Mouse (Mus musculus) retina, adult 2 months (tissue): Measurements from ENCODE around the gene Noxa1.

Source experiments
- DNase-seq: peaks from one replicate; pipeline ENCODE4 v3.0.0-alpha.2; 2012; ENCODE audit warnings: low read depth, low spot score

Noxa1 gene

GRCm38 (mm10) chr2:25095109-25095850 is at the start of gene Noxa1:
Noxa1 (minus strand) TSS chr2:25095149.
- DNase-seq = no peak

DNA sequence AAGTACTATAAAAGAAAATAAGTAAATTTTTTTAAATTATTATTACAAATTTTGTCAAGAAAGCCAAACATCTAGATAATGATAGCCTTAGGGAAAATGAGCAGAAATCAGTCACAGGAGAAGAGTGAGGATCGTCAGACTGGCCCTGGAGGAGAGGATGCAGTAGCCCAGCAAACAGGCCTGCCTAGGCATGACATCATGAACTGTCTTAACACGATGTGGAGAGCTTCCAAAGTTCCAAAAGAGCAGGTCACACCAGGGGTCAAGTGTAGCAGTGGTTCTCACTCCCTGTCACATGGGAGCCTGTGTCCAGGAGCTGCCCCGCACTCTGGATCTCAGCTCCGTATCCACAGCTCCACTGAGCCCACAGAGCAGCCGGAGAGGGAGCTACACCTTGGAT is 47.0 kb upstream of the Noxa1 start:
- DNase-seq = no peak

GRCm38 (mm10) chr2:25141185-25141584 is 46.2 kb upstream of the Noxa1 start:
- DNase-seq = no peak

- no peak for DNase-seq
Observed at GRCm38 (mm10) chr2:25137832-25138231, 42.9 kb upstream of the Noxa1 start.

GRCm38 (mm10) chr2:25131601-25132000 is 36.7 kb upstream of the Noxa1 start:
- DNase-seq = no peak

- DNase-seq = no peak
Observed at GRCm38 (mm10) chr2:25128072-25128471, 33.1 kb upstream of the Noxa1 start.

DNA sequence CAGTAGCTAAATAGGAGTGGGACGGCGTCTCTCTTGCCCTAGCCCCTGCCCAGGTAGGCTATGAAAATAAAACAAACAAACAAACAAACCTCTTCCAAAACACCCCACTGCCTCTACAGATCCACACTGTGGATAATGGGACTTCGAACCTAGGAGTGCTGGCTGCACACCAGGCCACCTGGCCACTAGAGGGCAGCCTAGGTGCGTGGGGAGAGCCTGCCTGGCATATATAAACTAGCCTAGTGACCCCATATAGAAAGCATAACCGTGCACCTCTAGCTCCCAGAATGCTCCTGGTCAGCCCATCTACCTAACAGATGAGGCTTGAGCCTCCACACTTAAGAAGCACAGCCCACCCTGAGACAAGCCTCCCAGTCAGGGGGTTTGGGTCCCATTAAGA is 32.3 kb upstream of the Noxa1 start:
- no peak for DNase-seq

- DNase-seq = no peak
Observed at GRCm38 (mm10) chr2:25126011-25127010, 31.4 kb upstream of the Noxa1 start.

- no peak for DNase-seq
Observed at GRCm38 (mm10) chr2:25125146-25125545, 30.2 kb upstream of the Noxa1 start.

DNA sequence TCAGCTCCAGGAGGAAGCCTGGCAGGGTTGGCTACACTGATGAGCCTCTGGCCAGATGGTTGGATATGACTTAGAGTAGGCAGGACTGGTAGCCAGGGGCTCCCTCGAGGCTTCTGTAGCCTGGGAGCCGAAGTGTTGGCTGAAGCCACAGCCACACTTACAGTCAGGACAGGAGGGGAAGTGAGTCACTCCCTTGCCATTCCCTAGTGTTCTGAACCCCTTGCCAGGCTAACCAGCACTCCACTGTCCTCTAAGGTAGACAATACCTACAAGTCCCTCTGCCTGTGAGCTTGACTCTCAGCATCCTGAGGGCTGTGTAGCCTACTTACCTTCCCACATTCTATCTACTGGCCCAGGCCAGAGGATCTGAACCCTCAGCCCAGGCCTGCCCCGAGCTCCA is 29.5 kb upstream of the Noxa1 start:
- DNase-seq = no peak

DNA sequence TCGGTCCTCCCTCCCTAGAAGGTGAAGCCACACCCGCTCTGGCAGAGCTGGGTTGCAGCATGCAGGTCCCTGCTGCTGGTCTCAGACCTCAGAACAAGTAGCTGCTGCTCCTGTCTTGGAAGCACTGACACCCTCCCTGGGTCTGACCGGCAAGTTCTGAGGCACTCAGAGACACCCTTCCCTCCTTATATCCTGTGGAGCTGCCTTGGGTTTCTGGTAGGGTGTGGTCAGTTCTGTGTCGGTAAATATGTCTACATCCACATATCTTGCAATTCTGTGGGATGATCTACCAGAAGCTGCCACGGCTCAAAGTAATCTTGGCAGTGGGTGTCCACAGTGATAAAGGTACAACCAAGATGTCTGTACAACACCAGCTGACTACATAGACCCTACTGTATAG is 28.6 kb upstream of the Noxa1 start:
- no peak for DNase-seq

DNA sequence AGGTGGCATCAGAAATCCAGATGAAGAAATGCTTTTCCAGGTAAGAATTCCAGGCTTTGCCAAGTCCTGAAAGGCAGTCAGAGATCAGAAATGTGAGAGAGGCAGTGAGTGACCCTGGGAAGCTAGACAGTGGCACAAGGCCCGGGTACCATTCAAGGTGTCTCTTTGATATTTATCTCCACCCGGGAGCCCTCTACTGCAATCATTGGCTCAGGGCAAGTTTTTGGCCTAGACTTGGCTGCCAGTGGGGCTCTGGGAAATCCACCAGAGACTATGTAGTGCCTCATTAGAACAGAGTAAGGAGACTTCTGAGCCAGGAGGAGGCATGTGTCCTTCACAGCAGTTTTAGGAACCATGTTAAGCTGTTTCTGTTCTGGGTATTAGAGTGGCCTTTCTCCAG is 27.7 kb upstream of the Noxa1 start:
- DNase-seq = no peak

DNA sequence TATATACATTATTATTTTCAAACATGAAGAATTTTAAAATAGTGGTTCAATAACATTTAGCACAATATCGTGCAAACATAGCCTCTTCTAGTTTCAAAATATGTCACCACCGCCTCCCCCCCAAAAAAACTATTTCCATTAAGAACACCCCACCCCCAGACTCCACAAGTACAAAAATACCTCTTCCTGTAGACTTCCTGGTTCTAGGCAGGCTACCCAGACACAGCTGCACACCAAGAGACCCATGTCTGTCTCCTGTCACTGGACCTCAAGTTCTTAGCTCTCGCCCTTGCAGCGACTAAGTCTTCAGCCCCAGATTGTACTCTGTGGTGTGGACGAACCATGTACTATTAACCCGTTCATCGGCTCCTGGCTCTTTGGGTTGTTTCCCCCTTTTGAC is 26.0 kb upstream of the Noxa1 start:
- DNase-seq = no peak

DNA sequence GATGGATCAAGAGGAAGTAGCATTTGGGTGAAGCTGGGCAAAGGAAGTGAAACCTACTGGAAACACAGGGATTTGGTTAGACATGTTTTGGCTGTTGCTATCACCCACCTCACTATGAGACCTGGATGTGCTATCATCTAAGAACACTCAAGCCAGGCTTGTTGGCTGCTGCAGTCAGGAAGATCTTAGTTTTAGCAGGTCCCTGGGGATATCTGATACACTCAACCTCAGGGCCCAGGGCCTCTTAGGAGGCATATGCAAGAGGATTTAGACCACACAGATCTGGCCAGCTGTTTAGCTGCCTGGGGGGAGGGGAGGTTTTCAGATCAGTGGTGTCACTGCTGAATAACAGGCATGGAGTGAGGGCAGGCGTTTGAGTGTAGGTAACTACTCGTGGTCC is 20.5 kb upstream of the Noxa1 start:
- DNase-seq = peak; percentile 11

- no peak for DNase-seq
Observed at GRCm38 (mm10) chr2:25114308-25114707, 19.4 kb upstream of the Noxa1 start.

- DNase-seq = no peak
Observed at GRCm38 (mm10) chr2:25111184-25111791, 16.3 kb upstream of the Noxa1 start.

GRCm38 (mm10) chr2:25110505-25111183 is 15.7 kb upstream of the Noxa1 start:
- no peak for DNase-seq

DNA sequence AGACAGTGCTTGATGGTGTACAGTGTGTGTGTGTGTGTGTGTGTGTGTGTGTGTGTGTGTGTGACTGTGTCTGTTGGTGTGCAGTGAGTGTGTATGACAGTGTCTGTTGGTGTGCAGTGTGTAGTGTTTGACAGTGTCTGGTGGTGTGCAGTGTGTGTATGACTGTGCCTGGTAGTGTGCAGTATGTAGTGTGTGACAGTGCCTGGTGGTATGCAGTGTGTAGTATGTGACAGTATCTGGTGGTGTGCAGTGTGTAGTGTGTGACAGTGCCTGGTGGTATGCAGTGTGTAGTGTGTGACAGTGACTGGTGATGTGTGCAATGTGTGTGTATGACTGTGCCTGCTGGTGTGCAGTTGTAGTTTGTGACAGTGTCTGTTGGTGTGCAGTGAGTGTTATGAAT is 14.5 kb upstream of the Noxa1 start:
- no peak for DNase-seq

- DNase-seq = no peak
Observed at GRCm38 (mm10) chr2:25106045-25106444, 11.1 kb upstream of the Noxa1 start.

DNA sequence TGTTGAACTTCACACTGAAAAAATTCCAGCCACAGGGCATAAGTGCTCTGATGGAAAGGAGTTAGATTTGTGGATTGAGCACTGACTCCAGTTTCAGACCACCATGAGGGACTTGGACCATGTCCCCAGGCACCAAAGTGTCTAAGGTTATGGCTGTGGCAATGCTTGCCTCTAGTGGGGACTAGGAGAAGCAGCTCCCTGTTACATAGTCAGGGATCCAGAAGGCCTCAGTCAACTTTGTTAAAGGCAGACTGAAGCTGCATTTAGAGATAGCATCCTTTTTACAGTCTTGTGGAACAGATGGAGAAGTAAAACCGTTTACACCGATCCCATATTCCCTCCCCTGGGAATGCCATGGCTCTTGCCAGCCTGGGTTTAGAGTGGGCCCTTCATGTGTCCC is 9.2 kb upstream of the Noxa1 start:
- DNase-seq = no peak

DNA sequence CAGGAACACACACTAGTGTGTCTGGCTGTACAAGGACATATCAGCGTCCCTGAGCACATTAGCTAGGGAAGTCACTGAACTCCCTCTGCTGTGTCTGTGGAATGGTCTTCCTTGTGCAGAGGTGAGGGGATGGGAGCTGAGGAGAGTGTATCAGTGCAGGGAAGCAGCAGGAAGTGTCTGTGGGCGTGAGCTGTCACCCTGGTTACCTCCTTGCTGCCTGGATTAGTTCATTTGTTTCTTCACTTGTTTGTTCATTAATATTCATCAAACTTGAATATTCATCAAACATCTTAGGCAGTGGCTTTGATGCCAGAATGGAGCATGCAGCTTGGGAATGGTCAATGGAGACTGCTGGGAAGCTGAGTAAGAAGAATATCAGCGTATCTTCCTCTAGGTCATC is 4.8 kb upstream of the Noxa1 start:
- no peak for DNase-seq

GRCm38 (mm10) chr2:25098956-25099355 is 4.0 kb upstream of the Noxa1 start:
- DNase-seq = peak; percentile 9
